Mouse (Mus musculus) liver, postnatal 0 days (tissue): ENCODE measurements around the gene Gpr155.

Experiments used
- CTCF ChIP-seq: sonication (generic); IDR thresholded peaks from 2 replicates; pipeline ENCODE4 v1.5.1; 2016; ENCODE audit warnings: antibody characterized with exemption, low read depth
- EP300 ChIP-seq: IDR thresholded peaks from 2 replicates; pipeline ENCODE4 v1.6.1; 2016; ENCODE audit warnings: antibody characterized with exemption, low read depth, mild to moderate bottlenecking

- TF ChIP-seq EP300: no peak
- peak; percentile 40 for TF ChIP-seq CTCF
Observed at GRCm38 (mm10) chr2:73363448-73363847, 22.9 kb downstream of the Gpr155 start.
